Mouse (Mus musculus): Measurements from ENCODE around the gene Stxbp2. TPM values are rescaled to one million over a fixed set of nuclear protein-coding genes. Genes with fewer than 3 reads are reported as not detected.

The Stxbp2 gene
- total and polyA plus RNA-seq, 3 experiments, result 72.1 to 141 (median 131) TPM

GRCm38 (mm10) chr8:3682435-3682834, 51.7 kb downstream of the Stxbp2 start:
- no peak for DNase-seq

- DNase-seq, result no peak
Measured at GRCm38 (mm10) chr8:3683408-3684176, 52.8 kb downstream of the Stxbp2 start.

- DNase-seq, result no peak
Measured at GRCm38 (mm10) chr8:3684530-3684929, 53.8 kb downstream of the Stxbp2 start.

GRCm38 (mm10) chr8:3685422-3685821, 54.7 kb downstream of the Stxbp2 start:
- DNase-seq, result no peak

- DNase-seq, result no peak
Measured at GRCm38 (mm10) chr8:3687537-3687936, 56.8 kb downstream of the Stxbp2 start.

- DNase-seq, result no peak
Measured at GRCm38 (mm10) chr8:3690774-3691173, 60.0 kb downstream of the Stxbp2 start.

Other genes starting within 250 kb of the Stxbp2 start
- gene Arhgef18, start 237.9 kb upstream of the Stxbp2 start, total RNA-seq (2021), result 10 to 100 TPM; 28.1 to 36.1 TPM
- gene Arhgef18, start 237.9 kb upstream of the Stxbp2 start, polyA plus RNA-seq (2012; rRNA removed), result 43.2 and 48.4 TPM in 2 replicates
- gene Pex11g, start 163.3 kb upstream of the Stxbp2 start, total RNA-seq (2021), result 10 to 100 TPM; 10.4 TPM
- 11.8 and 16.9 TPM in 2 replicates for gene Pex11g, start 163.3 kb upstream of the Stxbp2 start, polyA plus RNA-seq (2012; rRNA removed)
- gene Tex45, start 160.1 kb upstream of the Stxbp2 start, total RNA-seq (2021), result under 1 TPM in 1 of 2 experiments, not detected in 1; 0.17 TPM
- 0.16 and 0.17 TPM in 2 replicates for gene Tex45, start 160.1 kb upstream of the Stxbp2 start, polyA plus RNA-seq (2012; rRNA removed)
- gene Zfp358, start 137.8 kb upstream of the Stxbp2 start, total RNA-seq (2021), result 10 to 100 TPM; 22.5 to 23.2 TPM
- 80.1 and 81.3 TPM in 2 replicates for gene Zfp358, start 137.8 kb upstream of the Stxbp2 start, polyA plus RNA-seq (2012; rRNA removed)
- 10 to 100 TPM; 42.5 to 45.0 TPM for gene Mcoln1, start 130.5 kb upstream of the Stxbp2 start, total RNA-seq (2021)
- gene Mcoln1, start 130.5 kb upstream of the Stxbp2 start, polyA plus RNA-seq (2012; rRNA removed), result 1,409 and 1,463 TPM in 2 replicates
- 10 to 100 TPM; 35.2 to 38.8 TPM for gene Pnpla6, start 115.6 kb upstream of the Stxbp2 start, total RNA-seq (2021)
- 48.3 and 54.6 TPM in 2 replicates for gene Pnpla6, start 115.6 kb upstream of the Stxbp2 start, polyA plus RNA-seq (2012; rRNA removed)
- gene C330021F23Rik, start 63.0 kb upstream of the Stxbp2 start, total RNA-seq (2021), result not detected
- gene C330021F23Rik, start 63.0 kb upstream of the Stxbp2 start, polyA plus RNA-seq (2012; rRNA removed), result 0.11 TPM in 1 of 2 replicates, not detected in the other
- 10 to 100 TPM in 1 of 2 experiments, 1 to 10 TPM in 1; 5.2 to 13.3 TPM for gene Camsap3, start 43.7 kb upstream of the Stxbp2 start, total RNA-seq (2021)
- 6.4 and 7.4 TPM in 2 replicates for gene Camsap3, start 43.7 kb upstream of the Stxbp2 start, polyA plus RNA-seq (2012; rRNA removed)
- 10 to 100 TPM; 34.8 to 36.8 TPM for gene Xab2, start 9.6 kb upstream of the Stxbp2 start, total RNA-seq (2021)
- gene Xab2, start 9.6 kb upstream of the Stxbp2 start, polyA plus RNA-seq (2012; rRNA removed), result 40.7 and 40.9 TPM in 2 replicates
- gene Pet100, start 9.4 kb upstream of the Stxbp2 start, total RNA-seq (2021), result 100 to 1,000 TPM; 153 to 159 TPM
- gene Pet100, start 9.4 kb upstream of the Stxbp2 start, polyA plus RNA-seq (2012; rRNA removed), result 1.7 and 2.2 TPM in 2 replicates
- not detected for gene Pcp2, start 5.4 kb upstream of the Stxbp2 start, total RNA-seq (2021)
- not detected in 2 replicates for gene Pcp2, start 5.4 kb upstream of the Stxbp2 start, polyA plus RNA-seq (2012; rRNA removed)
- gene Retn, start 24.8 kb downstream of the Stxbp2 start, total RNA-seq (2021), result 100 to 1,000 TPM; 165 to 223 TPM
- gene Retn, start 24.8 kb downstream of the Stxbp2 start, polyA plus RNA-seq (2012; rRNA removed), result 59.9 and 96.4 TPM in 2 replicates
- gene Mcemp1, start 34.8 kb downstream of the Stxbp2 start, total RNA-seq (2021), result under 1 TPM in 1 of 2 experiments, not detected in 1; 0.49 TPM
- gene Mcemp1, start 34.8 kb downstream of the Stxbp2 start, polyA plus RNA-seq (2012; rRNA removed), result not detected in 2 replicates
- 10 to 100 TPM; 59.0 to 69.8 TPM for gene Fcor, start 41.4 kb downstream of the Stxbp2 start, total RNA-seq (2021)
- gene Fcor, start 41.4 kb downstream of the Stxbp2 start, polyA plus RNA-seq (2012; rRNA removed), result 18.3 and 18.8 TPM in 2 replicates
- gene Trappc5, start 45.3 kb downstream of the Stxbp2 start, total RNA-seq (2021), result 10 to 100 TPM; 19.3 to 19.6 TPM
- gene Trappc5, start 45.3 kb downstream of the Stxbp2 start, polyA plus RNA-seq (2012; rRNA removed), result 29.7 and 35.8 TPM in 2 replicates
- under 1 TPM in 1 of 2 experiments, not detected in 1; 0.41 TPM for gene Fcer2a, start 63.2 kb downstream of the Stxbp2 start, total RNA-seq (2021)
- gene Fcer2a, start 63.2 kb downstream of the Stxbp2 start, polyA plus RNA-seq (2012; rRNA removed), result 0.07 and 0.26 TPM in 2 replicates
- under 1 TPM in 1 of 2 experiments, not detected in 1; 0.24 TPM for gene Clec4g, start 89.7 kb downstream of the Stxbp2 start, total RNA-seq (2021)
- gene Clec4g, start 89.7 kb downstream of the Stxbp2 start, polyA plus RNA-seq (2012; rRNA removed), result 0.08 TPM in 1 of 2 replicates, not detected in the other
- gene Cd209a, start 118.0 kb downstream of the Stxbp2 start, total RNA-seq (2021), result under 1 TPM; 0.90 to 0.92 TPM
- 0.19 TPM in 1 of 2 replicates, not detected in the other for gene Cd209a, start 118.0 kb downstream of the Stxbp2 start, polyA plus RNA-seq (2012; rRNA removed)
- gene Cd209e, start 223.4 kb downstream of the Stxbp2 start, total RNA-seq (2021), result not detected
- gene Cd209e, start 223.4 kb downstream of the Stxbp2 start, polyA plus RNA-seq (2012; rRNA removed), result not detected in 2 replicates
- gene Cd209d, start 247.6 kb downstream of the Stxbp2 start, total RNA-seq (2021), result 1 to 10 TPM; 1.3 TPM
- gene Cd209d, start 247.6 kb downstream of the Stxbp2 start, polyA plus RNA-seq (2012; rRNA removed), result 0.30 TPM in 1 of 2 replicates, not detected in the other